In genomic region chr11:113886299-113886698, GRCm38 (mm10) we compare ENCODE assay signal across 22 mouse cellular contexts.
DNase-seq lines count a peak whose midpoint lies in the region; ATAC-seq and TF ChIP-seq lines count a peak whose summit lies in the region.
"Had no signal": no experiment of that assay in that cellular context is flagged by ENCODE, and none has a peak within 500 bp of the region (broad histone marks: within the 10 kb centered on the region; RNA-seq: fewer than 3 reads in every experiment).

No protein-coding gene starts in this region.

- no peak for TF ChIP-seq POLR2A in lung, adult 2 months (IDR thresholded peaks at IDR 0.05; ENCODE audit: borderline replicate concordance, extremely low read depth, low read depth, low read length)

- no peaks in the 10 kb centered on the region for H3K9me3 ChIP-seq in embryonic facial prominence, embryonic 14.5 days (ENCODE audit: control insufficient read depth, low read length)
- H3K9me3 ChIP-seq in embryonic facial prominence, embryonic 10.5 days, result no peaks in the 10 kb centered on the region
- H3K9me3 ChIP-seq in lung, embryonic 14.5 days (ENCODE audit: low read depth, low read length), result no peaks in the 10 kb centered on the region
- H3K9me3 ChIP-seq in stomach, postnatal 0 days (ENCODE audit: control insufficient read depth, low read length), result no peaks in the 10 kb centered on the region
- H3K9me3 ChIP-seq in midbrain, embryonic 15.5 days, result no peaks in the 10 kb centered on the region
- H3K9me3 ChIP-seq: embryonic facial prominence, embryonic 15.5 days; heart, embryonic 10.5 days; hindbrain, embryonic 10.5 days; limb, embryonic 12.5 days; liver, embryonic 12.5 days; midbrain, embryonic 10.5 days had no signal

- TF ChIP-seq EP300 in stomach, postnatal 0 days (optimal IDR thresholded peaks at IDR 0.05), result no peak

- no peaks in the 10 kb centered on the region; the same call in 1 of the 2 replicates for H3K4me1 ChIP-seq in embryonic facial prominence, embryonic 14.5 days (ENCODE audit: control insufficient read depth, insufficient read depth, low read length)
- 0 out of 2 replicates have a peak, but pooled peaks cover 3% of the 10 kb centered on the region for H3K4me1 ChIP-seq in embryonic facial prominence, embryonic 10.5 days
- H3K4me1 ChIP-seq in lung, embryonic 14.5 days (ENCODE audit: insufficient read depth), result no peaks in the 10 kb centered on the region
- H3K4me1 ChIP-seq in lung, adult 2 months (ENCODE audit: control insufficient read depth, insufficient read depth, low read length), result no peaks in the 10 kb centered on the region
- H3K4me1 ChIP-seq in stomach, postnatal 0 days (replicated peaks; ENCODE audit: control insufficient read depth, insufficient read depth), result no peaks in the 10 kb centered on the region
- no peaks in the 10 kb centered on the region for H3K4me1 ChIP-seq in midbrain, embryonic 15.5 days
- H3K4me1 ChIP-seq: heart, embryonic 10.5 days; liver, embryonic 12.5 days had no signal

- H3K27ac ChIP-seq in embryonic facial prominence, embryonic 14.5 days (replicated peaks; ENCODE audit: low read depth, low read length), result no peak overlapping the region
- H3K27ac ChIP-seq in embryonic facial prominence, embryonic 10.5 days (replicated peaks), result no peak overlapping the region
- peak overlapping the region; percentile 9; the same call in 1 of the 2 replicates for H3K27ac ChIP-seq in lung, embryonic 14.5 days (ENCODE audit: low read depth)
- H3K27ac ChIP-seq in stomach, postnatal 0 days (replicated peaks), result no peak overlapping the region
- no peak overlapping the region for H3K27ac ChIP-seq in midbrain, embryonic 15.5 days
- H3K27ac ChIP-seq: embryonic facial prominence, embryonic 15.5 days; heart, embryonic 10.5 days; hindbrain, embryonic 10.5 days; limb, embryonic 12.5 days; liver, embryonic 12.5 days; macrophage; midbrain, embryonic 10.5 days had no signal

- no peaks in the 10 kb centered on the region for H3K27me3 ChIP-seq in embryonic facial prominence, embryonic 14.5 days (replicated peaks; ENCODE audit: control insufficient read depth, insufficient read depth, low read length)
- no peaks in the 10 kb centered on the region for H3K27me3 ChIP-seq in embryonic facial prominence, embryonic 10.5 days (replicated peaks; ENCODE audit: low read depth, poor library complexity, severe bottlenecking)
- H3K27me3 ChIP-seq in lung, embryonic 14.5 days (ENCODE audit: insufficient read depth, low read length), result no peaks in the 10 kb centered on the region
- no peaks in the 10 kb centered on the region for H3K27me3 ChIP-seq in stomach, postnatal 0 days (ENCODE audit: control insufficient read depth, insufficient read depth, low read length)
- H3K27me3 ChIP-seq in midbrain, embryonic 15.5 days (replicated peaks), result no peaks in the 10 kb centered on the region
- H3K27me3 ChIP-seq: embryonic facial prominence, embryonic 15.5 days; limb, embryonic 12.5 days; liver, embryonic 12.5 days; Patski had no signal

- peak; percentile 41 for DNase-seq in embryonic facial prominence, embryonic 14.5 days (ENCODE audit: low spot score)
- no peak for DNase-seq in embryonic facial prominence, embryonic 10.5 days (ENCODE audit: low spot score)
- DNase-seq in lung, embryonic 14.5 days, result peak; percentile 78
- DNase-seq in lung, adult 2 months, result no peak
- peak; percentile 32 for DNase-seq in lung, postnatal 10 days
- no peak for DNase-seq in stomach, postnatal 0 days (ENCODE audit: low spot score)
- no peak for DNase-seq in adrenal gland, postnatal 36 days
- DNase-seq: adrenal gland, postnatal 10 days; cerebellum, adult 11-12 months; cerebellum, postnatal 14 days; right cerebral cortex, postnatal 4 days; thymus, adult 18-20 months had no signal

- WGBS in embryonic facial prominence, embryonic 14.5 days, result 69% methylated on average over 7 of the region's 7 CpGs
- WGBS in embryonic facial prominence, embryonic 10.5 days, result 80% methylated on average over 7 of the region's 7 CpGs
- 40% methylated on average over 7 of the region's 7 CpGs for WGBS in lung, embryonic 14.5 days
- 35% methylated on average over 7 of the region's 7 CpGs for WGBS in lung, adult 2 months
- WGBS in stomach, postnatal 0 days, result 33% methylated on average over 7 of the region's 7 CpGs
- WGBS in midbrain, embryonic 15.5 days, result 74% methylated on average over 7 of the region's 7 CpGs

- no peak overlapping the region for H3K4me3 ChIP-seq in embryonic facial prominence, embryonic 14.5 days (ENCODE audit: low read depth, low read length)
- no peak overlapping the region for H3K4me3 ChIP-seq in embryonic facial prominence, embryonic 10.5 days
- no peak overlapping the region for H3K4me3 ChIP-seq in lung, embryonic 14.5 days (ENCODE audit: low read depth, low read length)
- no peak overlapping the region for H3K4me3 ChIP-seq in lung, adult 2 months (replicated peaks; ENCODE audit: extremely low read depth, low read depth, low read length)
- no peak overlapping the region for H3K4me3 ChIP-seq in stomach, postnatal 0 days (ENCODE audit: low read depth, low read length)
- H3K4me3 ChIP-seq in midbrain, embryonic 15.5 days, result no peak overlapping the region
- H3K4me3 ChIP-seq: embryonic facial prominence, embryonic 15.5 days; heart, embryonic 10.5 days; hindbrain, embryonic 10.5 days; limb, embryonic 12.5 days; liver, embryonic 12.5 days; midbrain, embryonic 10.5 days had no signal

- TF ChIP-seq CTCF in lung, embryonic 14.5 days (IDR thresholded peaks at IDR 0.05; ENCODE audit: low read depth), result no peak
- TF ChIP-seq CTCF in lung, adult 2 months (IDR thresholded peaks at IDR 0.05; ENCODE audit: insufficient read depth, low read length), result no peak
- no peak for TF ChIP-seq CTCF in stomach, postnatal 0 days (IDR thresholded peaks at IDR 0.05; ENCODE audit: low read depth)

- no peak overlapping the region for H3K4me2 ChIP-seq in embryonic facial prominence, embryonic 14.5 days (ENCODE audit: low read depth, low read length)
- H3K4me2 ChIP-seq in lung, embryonic 14.5 days, result no peak overlapping the region
- no peak overlapping the region for H3K4me2 ChIP-seq in stomach, postnatal 0 days (replicated peaks; ENCODE audit: low read depth)
- no peak overlapping the region for H3K4me2 ChIP-seq in midbrain, embryonic 15.5 days
- H3K4me2 ChIP-seq: embryonic facial prominence, embryonic 15.5 days; limb, embryonic 12.5 days; liver, embryonic 12.5 days had no signal

- H3K36me3 ChIP-seq in embryonic facial prominence, embryonic 14.5 days (ENCODE audit: control insufficient read depth, insufficient read depth, low read length), result no peaks in the 10 kb centered on the region
- H3K36me3 ChIP-seq in embryonic facial prominence, embryonic 10.5 days (replicated peaks), result no peaks in the 10 kb centered on the region
- no peaks in the 10 kb centered on the region for H3K36me3 ChIP-seq in lung, embryonic 14.5 days (ENCODE audit: insufficient read depth)
- H3K36me3 ChIP-seq in stomach, postnatal 0 days (ENCODE audit: control insufficient read depth, insufficient read depth, low read length), result no peaks in the 10 kb centered on the region
- H3K36me3 ChIP-seq in midbrain, embryonic 15.5 days (replicated peaks), result no peaks in the 10 kb centered on the region
- H3K36me3 ChIP-seq: embryonic facial prominence, embryonic 15.5 days; heart, embryonic 10.5 days; limb, embryonic 12.5 days; liver, embryonic 12.5 days had no signal

- H3K9ac ChIP-seq in embryonic facial prominence, embryonic 14.5 days (ENCODE audit: low read depth, low read length), result no peak overlapping the region
- no peak overlapping the region for H3K9ac ChIP-seq in lung, embryonic 14.5 days
- no peak overlapping the region for H3K9ac ChIP-seq in stomach, postnatal 0 days (ENCODE audit: low read length)
- H3K9ac ChIP-seq in midbrain, embryonic 15.5 days, result no peak overlapping the region
- H3K9ac ChIP-seq: embryonic facial prominence, embryonic 15.5 days; limb, embryonic 12.5 days; liver, embryonic 12.5 days had no signal

- ATAC-seq in embryonic facial prominence, embryonic 14.5 days (ENCODE audit: low read depth), result peak; percentile 37; the same call in 1 of the 2 replicates
- ATAC-seq in lung, embryonic 14.5 days (ENCODE audit: insufficient read depth), result peak; percentile 78
- peak; percentile 27; the same call in 1 of the 2 replicates for ATAC-seq in stomach, postnatal 0 days (ENCODE audit: low FRiP score, low TSS enrichment)
- ATAC-seq in midbrain, embryonic 15.5 days (replicated peaks), result no peak
- ATAC-seq: activated CD4-positive, CD25-positive, alpha-beta regulatory T cell, adult 4 months; liver, embryonic 12.5 days; Patski had no signal

Comparison
In these comparisons a context has a peak if more than half of its experiments do, and no peak if none do; other contexts are left out.
1. DNase-seq: peak in embryonic facial prominence, embryonic 14.5 days (single experiment), lung, embryonic 14.5 days (single experiment) and lung, postnatal 10 days (single experiment); none in embryonic facial prominence, embryonic 10.5 days (single experiment), lung, adult 2 months (single experiment), stomach, postnatal 0 days (single experiment) and adrenal gland, postnatal 36 days (0 of 2).